Mouse (Mus musculus): ENCODE measurements at regions not wholly inside any gene's neighbourhood (a gene's known extent, or its start where the extent isn't known, plus 50 kb on each side); places are given as distances from the start of the nearest gene placed in this dataset.
"Not testable (repeated sequence)": the region's sequence is repeated elsewhere in the genome, so short reads cannot be mapped to it uniquely, and the experiment has no call there.

DNA sequence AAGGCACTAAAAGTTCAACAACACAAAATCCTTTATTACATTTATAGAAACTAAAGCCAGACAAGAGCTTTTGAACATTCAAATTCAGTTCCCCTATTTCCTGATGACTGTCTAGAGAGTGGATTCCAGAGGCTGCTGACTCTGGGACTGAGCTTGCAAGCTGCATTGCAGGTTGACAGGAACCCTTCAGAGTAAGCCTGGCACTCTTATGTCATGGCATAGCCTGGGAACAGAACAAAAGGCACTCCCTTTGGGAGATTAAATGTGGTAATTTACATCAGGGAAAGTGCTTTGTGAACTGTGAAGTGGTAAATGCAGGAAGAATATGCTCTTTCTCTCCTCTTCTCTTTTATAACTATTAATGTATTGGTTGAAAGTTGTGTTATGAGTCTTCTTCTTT is 847.3 kb downstream of the Bcl11a start:
- no peak for DNase-seq

DNA sequence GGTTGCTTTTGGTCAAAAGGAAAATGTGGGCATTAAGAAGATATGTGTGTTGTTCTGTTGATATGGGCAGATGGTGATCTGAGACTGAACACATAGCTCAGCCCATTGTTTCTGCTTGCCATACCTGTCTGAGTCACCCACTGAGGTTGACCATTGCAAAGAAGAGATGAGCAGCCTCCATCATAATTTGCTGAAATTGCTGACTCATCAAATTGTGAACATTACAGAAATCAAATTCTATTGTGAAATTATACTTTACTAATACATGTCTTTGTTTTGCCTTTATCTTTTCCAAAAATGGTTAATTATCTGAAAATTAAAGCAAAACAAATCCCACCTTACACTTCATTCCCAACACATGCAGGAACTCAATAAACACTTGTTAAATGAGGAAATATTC is 865.8 kb downstream of the Bcl11a start:
- no peak for DNase-seq

DNA sequence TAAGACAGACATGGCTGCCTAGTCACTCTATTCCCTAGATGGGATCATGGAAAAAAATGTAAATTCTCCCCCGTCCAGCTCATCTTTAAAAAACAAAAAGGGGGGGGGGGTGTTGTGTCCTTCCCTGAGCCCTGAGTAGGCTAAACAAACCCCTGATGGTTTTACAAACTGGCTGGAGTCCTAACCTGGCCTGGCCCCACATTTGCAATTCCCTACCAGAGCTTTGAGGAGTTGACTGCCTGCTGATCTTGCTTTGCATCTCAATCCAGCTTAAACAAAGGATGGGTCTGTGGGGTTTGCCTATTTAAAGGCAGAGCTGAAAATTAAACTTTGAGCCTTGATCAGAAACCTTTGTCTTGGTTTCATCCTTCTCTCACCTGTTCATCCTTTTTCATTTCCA is 873.3 kb downstream of the Bcl11a start:
- DNase-seq: no peak

DNA sequence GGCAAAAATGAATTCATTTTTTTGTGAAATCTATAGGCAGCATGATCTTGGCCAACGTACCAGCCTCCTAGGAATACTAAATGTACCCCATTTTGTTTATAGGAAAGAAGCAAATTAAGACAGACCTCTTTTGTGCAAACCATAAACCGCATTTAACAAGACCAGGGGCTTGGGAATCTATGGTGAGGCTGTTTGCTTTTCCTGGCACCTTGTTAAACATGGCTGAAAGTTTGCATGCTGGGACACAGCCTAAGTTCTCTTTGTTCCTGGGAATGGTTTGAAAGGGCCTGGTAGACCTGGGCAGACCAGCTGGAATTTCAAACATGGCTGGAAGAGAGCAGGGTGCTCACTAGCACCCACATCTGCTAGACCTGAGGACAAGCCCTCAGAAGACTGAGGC is 894.5 kb downstream of the Bcl11a start:
- DNase-seq: no peak

DNA sequence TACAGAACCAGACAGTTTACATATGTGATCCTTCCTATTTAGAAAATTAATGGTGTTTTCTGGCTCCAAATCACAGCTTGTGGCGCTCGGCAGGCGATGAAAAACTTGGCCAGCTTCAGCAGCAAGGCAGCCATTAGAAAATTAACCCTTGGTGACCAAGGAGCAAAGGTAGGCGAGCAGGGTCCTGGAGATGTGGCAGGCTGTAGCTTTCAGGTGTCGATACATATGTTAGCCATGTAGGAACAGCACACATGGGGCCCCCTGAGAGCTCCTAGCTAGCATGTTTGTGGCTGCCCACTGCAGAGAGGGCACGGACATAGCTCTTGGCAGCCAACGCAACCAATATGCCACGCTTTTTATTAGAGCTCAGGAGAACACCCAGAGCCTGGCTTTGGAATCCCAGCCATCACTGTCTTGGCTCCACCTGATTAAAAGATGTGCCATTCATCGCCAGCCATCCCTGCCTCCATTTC is 902.4 kb downstream of the Bcl11a start:
- no peak for DNase-seq

DNA sequence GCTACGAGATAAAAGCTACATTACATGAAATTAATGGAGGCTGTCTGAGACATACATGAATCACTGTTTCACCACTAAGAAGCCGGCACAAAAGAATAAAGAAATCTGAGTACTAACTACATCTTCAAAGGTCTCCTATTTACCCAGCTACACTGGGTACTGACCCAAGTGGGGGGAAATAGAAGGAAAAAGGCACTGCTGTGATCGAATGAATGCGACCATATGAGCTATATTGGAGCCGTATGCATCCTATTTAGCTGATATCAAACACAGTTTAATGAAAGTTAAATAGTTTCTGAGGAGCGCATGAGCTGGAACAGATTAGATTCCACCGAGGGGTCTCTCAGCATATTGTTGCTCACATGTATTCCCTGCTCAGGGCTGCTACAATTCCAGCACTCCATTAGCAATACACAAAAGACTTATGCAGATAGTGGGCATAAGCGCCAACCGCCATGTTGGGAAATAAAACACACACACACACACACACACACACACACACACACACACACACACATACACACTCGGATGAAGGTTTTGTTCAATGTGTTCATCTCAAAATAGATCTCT is 905.3 kb downstream of the Bcl11a start:
- no peak for DNase-seq

DNA sequence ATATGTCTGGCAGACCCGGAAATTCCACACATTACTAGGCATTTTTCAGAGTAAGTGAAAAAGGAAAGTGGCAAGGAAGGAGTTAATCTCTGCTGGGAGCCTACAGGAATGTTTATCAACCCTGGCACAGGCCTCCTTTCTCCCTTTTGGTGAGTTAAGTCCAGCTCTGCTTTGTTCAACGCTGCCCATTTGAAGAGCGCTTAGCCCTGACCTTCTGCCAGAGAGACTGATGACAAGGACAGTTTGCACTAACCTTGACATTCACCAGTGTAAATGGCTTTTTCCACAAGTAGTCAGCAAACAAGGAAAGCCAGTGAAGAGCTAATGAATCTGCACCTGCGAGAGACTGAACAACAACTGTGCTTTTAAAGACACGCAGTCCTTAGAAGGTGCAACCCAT is 927.6 kb downstream of the Bcl11a start:
- peak; percentile 85 for DNase-seq

DNA sequence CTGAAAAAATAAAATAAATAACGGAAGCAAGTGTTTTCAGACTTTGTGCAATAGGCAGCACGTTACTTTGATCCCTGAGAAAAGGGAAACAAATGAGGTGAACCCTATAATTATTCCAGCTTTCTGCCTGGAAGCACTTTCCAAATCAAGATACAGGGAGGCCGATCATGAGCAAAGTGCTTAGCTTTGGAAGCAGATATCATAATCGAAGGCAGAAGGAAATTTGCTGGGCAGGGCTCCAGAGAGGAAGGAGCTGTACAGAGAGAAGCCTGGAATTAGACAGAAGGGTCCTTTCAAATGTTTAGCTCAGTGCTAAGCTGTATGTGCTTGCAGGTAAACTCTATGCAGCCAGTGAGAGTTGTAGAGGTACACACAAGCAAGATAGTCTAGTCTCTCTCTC is 948.9 kb downstream of the Bcl11a start:
- no peak for DNase-seq

DNA sequence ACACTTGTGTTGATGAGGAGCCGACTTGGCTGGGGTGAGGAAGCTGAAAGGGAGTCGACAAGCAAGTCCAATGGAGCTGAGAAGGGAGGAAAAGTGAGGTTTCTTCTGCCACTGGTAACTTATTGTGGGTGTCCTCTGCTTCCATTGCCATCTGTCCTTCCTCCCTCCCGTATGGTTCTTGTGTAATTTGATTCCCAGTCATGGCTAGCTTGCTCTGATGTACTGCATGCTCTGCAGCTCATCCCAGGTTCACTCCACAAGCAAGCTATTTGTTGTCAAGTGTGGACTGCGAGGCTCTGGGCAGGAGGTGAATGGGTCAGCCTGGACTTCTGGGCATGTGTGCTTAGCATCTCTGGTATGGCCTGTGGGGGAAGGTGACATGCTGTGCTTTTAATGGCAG is 963.1 kb downstream of the Bcl11a start:
- DNase-seq: no peak

DNA sequence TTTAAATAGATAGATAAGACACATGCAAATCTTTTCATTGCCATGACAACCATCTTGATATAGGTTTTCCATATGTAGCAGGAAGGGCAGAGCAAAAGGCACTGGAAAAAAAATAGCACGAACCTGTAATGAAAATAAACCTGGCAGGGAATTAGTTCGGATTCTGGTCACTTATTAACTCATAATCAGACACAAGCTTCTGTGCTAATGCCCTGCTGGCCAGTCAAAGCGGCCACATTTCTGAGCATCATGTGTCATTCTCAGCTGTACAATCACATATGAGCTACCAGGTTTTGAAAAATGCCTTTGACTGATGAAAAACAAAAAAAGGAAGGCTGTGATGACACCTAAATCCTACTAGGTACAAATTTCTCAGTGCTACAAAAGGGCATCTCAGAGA is 964.9 kb downstream of the Bcl11a start:
- DNase-seq: no peak

DNA sequence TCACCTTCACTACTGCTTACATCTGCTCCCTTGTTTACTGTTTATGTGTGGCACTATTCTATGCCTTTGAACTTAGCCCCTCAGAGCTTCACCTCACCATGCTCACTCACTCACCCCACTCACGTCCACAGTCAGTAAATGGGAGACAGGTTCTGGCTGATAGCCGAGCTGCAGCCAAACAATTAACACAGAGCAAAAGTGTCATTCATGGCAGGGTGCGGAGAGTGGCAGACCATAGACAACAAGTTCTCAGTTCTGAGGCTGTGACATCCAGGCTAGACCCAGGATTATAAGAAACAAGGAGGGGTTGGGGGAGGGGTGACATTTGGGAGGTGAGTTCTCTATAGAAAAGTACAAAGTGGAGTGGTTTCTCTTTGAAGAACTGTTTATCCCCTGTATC is 967.5 kb downstream of the Bcl11a start:
- no peak for DNase-seq

DNA sequence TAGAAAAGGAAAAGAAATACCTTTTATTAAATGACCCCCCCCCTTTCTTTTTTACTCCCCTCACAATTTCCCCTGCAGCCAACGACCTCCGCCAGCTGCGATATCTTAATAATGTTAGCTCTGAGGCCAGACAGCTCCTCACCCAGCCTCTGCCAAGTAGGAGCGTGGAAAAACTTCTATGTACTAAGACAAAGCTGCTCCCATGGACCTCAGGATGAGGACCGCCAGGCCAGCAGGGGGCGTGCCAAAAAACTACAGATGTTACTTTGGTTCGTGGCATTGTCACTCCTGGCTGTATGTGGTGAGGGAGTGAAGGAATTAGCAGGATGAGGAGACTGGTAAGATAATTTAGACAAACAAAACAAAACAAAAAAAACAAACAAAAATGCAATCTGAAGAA is 968.1 kb downstream of the Bcl11a start:
- DNase-seq: no peak

DNA sequence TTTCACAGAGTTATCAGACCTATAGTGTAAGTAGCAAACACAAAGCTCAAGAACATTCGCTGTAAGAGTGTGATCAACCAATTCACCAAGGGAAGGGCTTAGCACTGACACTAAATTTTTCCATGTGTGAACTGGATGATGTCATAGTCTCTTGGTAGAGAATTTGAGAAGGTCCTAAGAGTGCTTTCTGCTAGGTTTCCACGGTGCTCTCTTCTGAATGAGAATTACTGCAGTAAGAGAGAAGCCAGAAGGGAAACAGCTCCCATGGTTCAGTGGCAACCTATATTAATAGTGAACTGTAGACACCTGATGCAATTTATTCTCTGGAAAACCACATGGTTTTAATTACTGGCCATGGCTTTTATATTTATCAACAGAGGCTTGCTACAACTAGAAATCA is 977.8 kb downstream of the Bcl11a start:
- DNase-seq: no peak

DNA sequence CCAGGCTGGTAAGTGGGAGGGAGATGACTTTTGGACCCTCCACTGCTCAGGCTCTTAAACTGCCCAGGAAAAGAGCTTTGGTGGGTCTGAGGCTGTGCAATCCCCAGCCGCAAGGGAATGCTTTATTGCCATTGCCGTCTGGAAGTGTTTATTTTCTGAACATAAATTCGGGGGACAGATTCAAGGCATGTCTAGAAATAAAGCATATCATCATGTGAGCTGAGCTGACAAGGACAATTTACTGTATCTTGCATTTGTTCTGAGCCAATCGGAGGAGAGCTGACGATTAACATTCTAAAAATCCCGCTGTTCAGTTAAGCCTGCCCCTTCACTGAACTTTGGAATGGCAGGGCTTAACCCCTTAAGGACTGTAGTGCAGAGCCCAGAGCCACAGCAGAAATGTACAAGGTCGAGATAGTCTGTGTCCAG is 979.3 kb downstream of the Bcl11a start:
- DNase-seq: no peak

DNA sequence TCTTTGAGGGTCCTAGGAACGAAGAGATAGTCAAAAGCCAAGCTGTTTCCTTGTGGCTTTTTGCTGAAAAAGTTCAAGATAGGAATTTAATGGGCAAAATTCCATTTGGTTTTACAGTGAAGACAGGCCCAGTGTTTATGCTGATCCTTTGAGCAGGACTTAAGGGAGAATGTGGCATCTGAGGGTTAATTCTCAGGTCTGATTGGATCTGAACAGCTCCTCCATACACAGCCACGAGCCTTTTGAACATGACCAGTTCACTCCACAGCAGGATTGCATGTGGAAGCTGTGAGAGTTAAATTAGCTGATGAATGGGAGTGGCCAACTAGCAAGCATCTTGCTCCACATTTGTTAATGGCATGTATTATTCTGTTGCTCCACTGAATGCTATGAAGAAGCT is 979.7 kb downstream of the Bcl11a start:
- no peak for DNase-seq

DNA sequence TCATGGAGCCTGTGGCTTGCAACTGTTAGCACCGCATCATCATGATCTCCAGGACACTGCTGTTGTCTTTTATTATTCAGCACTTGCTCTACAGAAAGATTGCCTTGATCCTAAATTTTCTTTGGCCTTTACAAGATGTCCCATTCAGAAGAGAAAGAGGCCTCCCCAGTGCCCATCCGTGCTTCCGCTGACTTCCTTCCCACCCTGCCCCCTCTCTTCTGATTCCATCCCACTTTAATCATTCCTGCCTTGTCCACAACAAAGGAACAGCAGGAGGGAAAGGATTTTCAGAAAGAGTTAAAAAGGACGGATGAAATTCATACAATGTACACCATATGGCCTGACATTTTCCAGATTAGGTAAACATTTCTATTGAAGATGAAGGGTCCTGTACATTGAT is 985.2 kb downstream of the Bcl11a start:
- no peak for DNase-seq

DNA sequence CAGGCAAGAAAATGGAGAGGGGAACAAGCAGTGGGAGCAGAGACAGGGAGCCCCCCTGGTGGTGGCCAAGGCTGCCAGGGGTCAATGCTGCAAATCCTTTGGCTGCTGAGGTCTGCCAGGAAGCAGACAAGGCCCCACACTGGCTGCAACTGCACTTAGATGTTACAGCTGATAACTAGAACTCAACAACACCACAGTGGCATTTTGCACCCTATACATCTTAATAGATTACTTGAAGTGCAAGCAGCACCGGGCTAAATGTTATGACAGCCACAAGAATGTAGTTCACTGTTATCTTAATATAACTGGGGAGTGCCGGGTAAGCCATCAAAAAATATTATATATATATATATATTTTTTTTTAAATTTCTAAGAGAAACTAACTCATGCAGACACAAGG is 986.1 kb downstream of the Bcl11a start:
- DNase-seq: no peak

DNA sequence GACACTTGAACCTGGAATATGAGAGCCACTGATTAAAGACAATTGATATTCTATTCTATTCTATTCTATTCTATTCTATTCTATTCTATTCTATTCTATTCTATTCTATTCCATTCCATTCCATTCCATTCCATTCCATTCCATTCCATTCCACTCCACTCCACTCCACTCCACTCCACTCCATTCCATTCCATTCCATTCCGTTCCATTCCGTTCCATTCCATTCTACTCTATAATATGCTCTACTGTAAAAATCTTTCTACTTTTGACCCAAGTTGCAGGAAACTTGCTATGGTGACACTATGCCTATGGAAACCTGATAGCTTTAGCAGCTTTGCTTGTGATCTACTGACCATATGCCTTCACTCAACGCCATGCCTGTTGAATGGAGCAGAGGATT is 1022.1 kb downstream of the Bcl11a start:
- not testable (repeated sequence) for DNase-seq

DNA sequence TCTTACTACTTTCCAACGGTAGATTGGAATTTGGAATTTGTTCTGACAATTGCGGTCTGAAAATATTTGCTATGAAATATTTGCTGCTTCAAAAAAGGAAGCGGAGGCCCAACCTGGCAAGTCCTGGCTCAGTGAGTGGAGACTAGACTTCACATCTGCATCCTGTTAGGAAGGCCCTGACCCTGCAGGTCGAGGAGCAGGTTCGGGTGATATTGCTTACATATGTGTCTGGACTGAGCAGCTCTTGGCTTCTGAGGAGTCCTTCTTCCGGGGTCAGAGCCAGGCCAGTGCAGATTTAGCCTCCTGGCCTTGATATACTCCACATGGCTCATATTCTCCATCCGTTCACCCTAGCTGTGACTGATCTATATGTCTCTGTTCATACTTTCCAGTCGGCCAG is 1026.6 kb downstream of the Bcl11a start:
- DNase-seq: no peak

DNA sequence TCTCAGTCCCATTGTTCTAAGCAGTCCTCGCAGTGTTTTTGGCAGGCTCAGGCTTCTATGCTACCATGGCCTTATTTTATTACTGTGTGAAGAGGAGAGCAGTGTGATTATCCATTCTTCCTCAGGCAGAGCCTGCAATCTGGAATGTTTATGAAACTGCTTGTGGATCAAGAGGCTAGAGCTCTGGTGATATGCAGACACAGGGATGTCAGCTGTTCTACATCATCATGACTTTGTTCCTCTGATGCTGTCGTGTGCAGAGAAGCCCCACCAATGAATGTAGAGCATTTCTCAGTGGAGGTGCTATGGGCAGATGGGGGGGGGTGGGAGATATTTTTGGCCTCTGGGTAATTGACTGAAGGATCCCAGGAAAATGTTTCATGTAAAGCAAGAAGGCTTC is 1046.6 kb downstream of the Bcl11a start:
- no peak for DNase-seq

DNA sequence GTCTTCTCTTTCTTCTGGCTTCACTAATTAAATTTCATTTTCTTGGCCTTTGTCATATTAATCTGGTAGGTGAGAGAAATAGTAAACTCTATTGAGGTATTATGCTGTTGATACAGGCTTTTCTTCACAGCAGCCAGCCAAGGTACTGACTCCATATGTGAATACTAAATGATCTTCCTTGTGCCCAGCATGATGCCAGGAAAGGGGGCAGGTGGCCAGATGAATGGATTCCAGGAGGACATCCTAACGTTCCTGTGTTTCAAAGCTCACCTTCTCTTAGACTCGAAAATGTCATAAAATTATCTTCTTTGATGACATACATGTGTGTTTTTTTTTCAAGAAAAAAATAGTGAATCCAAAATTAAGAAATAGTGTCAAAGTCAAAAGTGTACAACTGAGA is 1064.4 kb downstream of the Bcl11a start:
- no peak for DNase-seq

DNA sequence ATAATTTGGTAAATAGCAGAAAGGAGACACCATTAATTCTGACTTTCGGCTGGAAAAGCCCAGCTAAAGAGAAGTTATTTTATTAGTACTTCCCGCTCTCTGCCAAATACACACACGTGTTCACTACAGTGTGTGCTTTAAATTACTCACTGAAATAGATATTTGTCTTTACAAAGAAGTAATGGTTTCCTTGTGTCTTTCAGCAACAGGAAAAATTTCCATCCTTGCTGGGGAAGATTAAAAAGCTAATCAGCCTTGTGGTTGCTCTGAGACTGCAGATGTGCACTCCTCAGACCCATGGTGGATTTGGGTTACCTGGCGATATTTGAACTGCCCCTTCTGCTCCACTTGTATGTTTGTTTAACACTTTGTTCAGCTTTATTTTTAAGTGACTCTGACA is 1065.0 kb downstream of the Bcl11a start:
- DNase-seq: no peak

DNA sequence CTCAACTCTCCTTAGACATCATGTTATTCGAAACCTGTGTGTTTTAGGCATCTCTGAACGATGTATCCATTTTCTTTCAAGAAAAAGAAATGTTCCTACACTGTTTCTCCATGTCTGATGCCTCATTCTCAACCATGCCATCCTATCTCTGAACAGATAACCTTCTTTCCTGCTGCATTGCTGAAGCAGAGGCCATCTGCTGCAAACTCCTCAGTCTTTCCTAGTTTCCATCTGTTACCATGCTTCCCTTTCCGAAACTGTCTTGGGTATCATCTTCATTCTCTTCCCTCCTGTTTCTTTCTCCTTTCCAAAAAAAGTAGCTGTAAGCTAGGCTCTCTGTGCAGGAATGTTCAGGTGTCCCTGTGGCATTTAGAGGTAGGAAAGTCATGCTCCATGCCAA is 1063.3 kb downstream of the 5730522E02Rik start:
- DNase-seq: no peak

DNA sequence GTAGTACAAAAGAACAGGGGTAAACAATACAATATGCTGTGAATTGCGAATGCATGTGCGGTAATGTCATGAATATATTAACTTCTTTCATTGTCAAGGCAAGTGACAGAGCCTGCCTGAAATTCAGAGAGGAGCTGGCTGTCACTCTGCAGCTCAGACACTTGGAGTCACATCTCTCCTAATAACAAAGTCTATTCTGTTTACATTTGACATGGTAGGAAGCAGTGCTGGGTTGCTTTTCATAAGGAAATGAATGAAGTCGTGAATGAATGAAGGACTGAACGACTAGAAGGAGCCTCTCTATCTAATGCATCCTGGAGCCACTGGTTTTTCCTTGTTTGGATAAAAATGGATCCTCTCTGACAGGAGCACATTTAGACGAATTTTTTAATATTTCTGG is 1053.9 kb downstream of the 5730522E02Rik start:
- DNase-seq: no peak
